Mouse (Mus musculus): ENCODE measurements around the gene Chst14. TPM values are rescaled to one million over a fixed set of nuclear protein-coding genes. Genes with fewer than 3 reads are reported as not detected.

Gene Chst14
- total RNA-seq, 2 experiments from 2014 or later: 1.7 to 2.3 TPM

GRCm38 (mm10) chr2:118905433-118906117 is 20.7 kb upstream of the Chst14 start:
- no peak for DNase-seq (ENCODE audit: low spot score)

GRCm38 (mm10) chr2:118906118-118906492 is 20.2 kb upstream of the Chst14 start:
- DNase-seq (ENCODE audit: low spot score): no peak

GRCm38 (mm10) chr2:118907781-118908180 is 18.5 kb upstream of the Chst14 start:
- no peak for DNase-seq (ENCODE audit: low spot score)

GRCm38 (mm10) chr2:118909151-118909550 is 17.1 kb upstream of the Chst14 start:
- DNase-seq (ENCODE audit: low spot score): no peak

- DNase-seq (ENCODE audit: low spot score): no peak
Observed at GRCm38 (mm10) chr2:118910605-118911278, 15.6 kb upstream of the Chst14 start.

- DNase-seq (ENCODE audit: low spot score): no peak
Observed at GRCm38 (mm10) chr2:118912706-118913105, 13.6 kb upstream of the Chst14 start.

- DNase-seq (ENCODE audit: low spot score): no peak
Observed at GRCm38 (mm10) chr2:118913551-118914276, 12.6 kb upstream of the Chst14 start.

- DNase-seq (ENCODE audit: low spot score): no peak
Observed at GRCm38 (mm10) chr2:118914685-118915084, 11.6 kb upstream of the Chst14 start.

- DNase-seq (ENCODE audit: low spot score): no peak
Observed at GRCm38 (mm10) chr2:118916436-118916835, 9.9 kb upstream of the Chst14 start.

GRCm38 (mm10) chr2:118918543-118918942 is 7.8 kb upstream of the Chst14 start:
- DNase-seq (ENCODE audit: low spot score): no peak

- no peak for DNase-seq (ENCODE audit: low spot score)
Observed at GRCm38 (mm10) chr2:118920428-118920827, 5.9 kb upstream of the Chst14 start.

- no peak for DNase-seq (ENCODE audit: low spot score)
Observed at GRCm38 (mm10) chr2:118925952-118926351, 344 bp upstream of the Chst14 start.

GRCm38 (mm10) chr2:118926998-118927739 is 873 bp downstream of the Chst14 start:
- no peak for DNase-seq (ENCODE audit: low spot score)

- DNase-seq (ENCODE audit: low spot score): no peak
Observed at GRCm38 (mm10) chr2:118941341-118941740, 15.0 kb downstream of the Chst14 start.

GRCm38 (mm10) chr2:118943232-118943631 is 16.9 kb downstream of the Chst14 start:
- DNase-seq (ENCODE audit: low spot score): no peak

- no peak for DNase-seq (ENCODE audit: low spot score)
Observed at GRCm38 (mm10) chr2:118948818-118949217, 22.5 kb downstream of the Chst14 start.

GRCm38 (mm10) chr2:118949699-118950098 is 23.4 kb downstream of the Chst14 start:
- no peak for DNase-seq (ENCODE audit: low spot score)

GRCm38 (mm10) chr2:118956497-118956896 is 30.2 kb downstream of the Chst14 start:
- DNase-seq (ENCODE audit: low spot score): no peak

- DNase-seq (ENCODE audit: low spot score): no peak
Observed at GRCm38 (mm10) chr2:118959644-118960043, 33.3 kb downstream of the Chst14 start.

GRCm38 (mm10) chr2:118960413-118960812 is 34.1 kb downstream of the Chst14 start:
- DNase-seq (ENCODE audit: low spot score): no peak

GRCm38 (mm10) chr2:118961546-118961945 is 35.2 kb downstream of the Chst14 start:
- DNase-seq (ENCODE audit: low spot score): no peak

Data from gastrocnemius, adult 18-20 months (tissue).